Mouse (Mus musculus) forebrain, embryonic 10.5 days (tissue): ENCODE measurements around the gene Ccdc33. TPM values are rescaled to one million over a fixed set of nuclear protein-coding genes. Genes with fewer than 3 reads are reported as not detected.
A peak's percentile ranks its signal among the peaks of the same experiment; 100 is the strongest.

Experiments used
- DNase-seq: peaks from one replicate; pipeline ENCODE4 v3.0.0-alpha.2; 2017; ENCODE audit warnings: low spot score; ENCODE audit errors: extremely low spot score
- H3K27ac ChIP-seq: fragments of 300-500 bp; sonication (generic); 2 replicates; pipeline ENCODE4 v1.5.1; 2016; ENCODE audit warnings: mild to moderate bottlenecking
- H3K27me3 ChIP-seq: fragments of 300-500 bp; sonication (generic); 2 replicates; pipeline ENCODE4 v1.6.1; 2016; ENCODE audit warnings: mild to moderate bottlenecking; ENCODE audit not compliant: poor library complexity, severe bottlenecking
- H3K36me3 ChIP-seq: fragments of 300-500 bp; sonication (generic); replicated peaks from 2 replicates; pipeline ENCODE4 v1.6.1; 2016; ENCODE audit warnings: mild to moderate bottlenecking, moderate library complexity
- H3K4me1 ChIP-seq: fragments of 300-500 bp; sonication (generic); 2 replicates; pipeline ENCODE4 v1.6.1; 2016
- H3K4me3 ChIP-seq: fragments of 300-500 bp; sonication (generic); 2 replicates; pipeline ENCODE4 v1.5.1; 2016; ENCODE audit warnings: mild to moderate bottlenecking, moderate library complexity
- H3K9me3 ChIP-seq: fragments of 300-500 bp; sonication (generic); 2 replicates; pipeline ENCODE4 v1.6.1; 2016; ENCODE audit warnings: mild to moderate bottlenecking, moderate library complexity
- WGBS: fragments of 180-500 bp; shearing (Covaris S2); methylation state at CpG from one replicate; pipeline ENCODE4 v1.1.7; 2016; 5-methylcytosine and 5-hydroxymethylcytosine counted together
- polyA plus RNA-seq: library from polyadenylated mRNA; unstranded; fragments of >200 nt; fragmentation: Nextera tagmentation; extraction: Ambion mirVana; gene quantifications from 2 replicates; pipeline ENCODE4 v1.2.1, GENCODE M21; 2016

Ccdc33 gene
- polyA plus RNA-seq, 1 experiment from 2014 or later, result 0.36 TPM

DNA sequence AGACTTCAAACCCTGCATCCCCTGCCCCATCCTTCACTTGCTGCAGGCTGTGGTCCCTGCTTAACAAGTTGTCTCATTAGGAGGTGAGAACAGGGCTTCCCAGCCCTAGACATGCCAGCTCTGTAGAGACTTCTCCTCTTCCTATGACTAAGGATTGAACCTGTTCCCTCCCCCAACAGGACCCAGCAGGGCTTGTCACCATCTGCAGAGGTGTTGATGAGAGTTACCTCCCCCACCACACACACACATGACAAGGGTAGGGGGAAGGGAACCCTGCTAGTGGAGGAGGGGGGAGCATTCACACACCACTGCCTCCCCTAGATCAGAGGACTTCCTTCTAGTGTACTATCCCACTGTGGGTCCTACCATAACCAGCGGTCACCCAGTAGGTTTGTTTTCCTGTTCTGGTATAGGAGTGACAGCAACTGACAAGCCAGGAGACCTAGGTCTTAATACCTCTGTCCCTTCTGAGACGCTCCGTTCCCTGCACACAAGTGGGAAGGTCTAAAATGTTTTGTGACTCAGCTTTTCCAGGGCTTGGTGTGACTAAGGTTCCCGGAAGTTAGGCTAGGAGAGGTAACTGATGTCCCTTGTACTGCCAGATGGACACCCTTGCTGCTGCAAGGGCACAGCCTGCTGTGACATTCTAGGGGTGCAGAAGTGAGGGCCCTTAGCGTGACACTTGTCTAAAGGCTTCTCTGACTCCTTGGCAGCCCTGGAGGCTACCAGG lies 18.6 kb downstream of the Ccdc33 start:
- 91% methylated on average over 5 of the region's 5 CpGs for WGBS
- Histone ChIP-seq H3K27me3 (peaks cover 11% of the 10 kb centered on the region), H3K4me1 (peaks cover 67% of the 10 kb centered on the region), H3K4me3 (no peak overlapping the region), H3K9me3 (no peaks in the 10 kb centered on the region), H3K27ac (peak overlapping the region; percentile 44), H3K36me3 (no peaks in the 10 kb centered on the region)
- DNase-seq, result no peak

DNA sequence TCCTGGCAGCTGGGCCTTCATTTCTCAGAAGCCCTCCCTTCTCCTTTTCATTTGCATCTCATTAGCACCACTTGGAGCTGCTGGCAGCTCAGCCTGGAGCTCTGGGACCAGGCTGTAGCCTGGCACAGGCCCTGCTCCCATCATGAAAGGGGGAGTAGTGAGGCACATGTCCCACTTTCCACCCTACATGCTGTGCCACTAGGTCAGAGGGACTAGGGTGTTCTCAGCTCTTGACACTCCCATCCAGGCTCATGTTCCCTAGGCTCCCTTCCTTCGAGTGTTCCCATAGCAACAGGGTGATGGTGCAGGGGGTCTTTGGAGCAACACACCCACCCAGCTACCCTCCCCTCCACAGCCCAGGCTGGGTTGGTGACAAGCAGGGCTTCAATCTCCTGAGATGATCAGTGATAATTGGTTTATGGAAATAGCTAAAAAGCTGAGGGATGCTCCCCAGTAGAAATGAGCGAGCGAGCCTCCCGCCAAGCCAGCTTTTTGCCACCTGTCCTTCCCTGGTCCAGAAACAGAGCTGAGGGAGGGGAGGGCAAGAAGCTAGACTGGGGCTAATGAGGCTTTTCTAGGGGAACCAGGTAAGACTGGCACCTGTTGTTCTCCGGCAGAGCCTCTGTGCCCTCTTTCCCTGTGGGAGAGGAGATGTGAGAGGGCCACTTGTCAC lies 21.9 kb downstream of the Ccdc33 start:
- Histone ChIP-seq H3K4me3 (no peak overlapping the region), H3K27me3 (peaks cover 14% of the 10 kb centered on the region), H3K4me1 (peaks cover 53% of the 10 kb centered on the region), H3K27ac (peak overlapping the region; percentile 15; the same call in 1 of the 2 replicates), H3K9me3 (no peaks in the 10 kb centered on the region), H3K36me3 (no peaks in the 10 kb centered on the region)
- no peak for DNase-seq
- WGBS, result 65% methylated on average over 5 of the region's 5 CpGs

DNA sequence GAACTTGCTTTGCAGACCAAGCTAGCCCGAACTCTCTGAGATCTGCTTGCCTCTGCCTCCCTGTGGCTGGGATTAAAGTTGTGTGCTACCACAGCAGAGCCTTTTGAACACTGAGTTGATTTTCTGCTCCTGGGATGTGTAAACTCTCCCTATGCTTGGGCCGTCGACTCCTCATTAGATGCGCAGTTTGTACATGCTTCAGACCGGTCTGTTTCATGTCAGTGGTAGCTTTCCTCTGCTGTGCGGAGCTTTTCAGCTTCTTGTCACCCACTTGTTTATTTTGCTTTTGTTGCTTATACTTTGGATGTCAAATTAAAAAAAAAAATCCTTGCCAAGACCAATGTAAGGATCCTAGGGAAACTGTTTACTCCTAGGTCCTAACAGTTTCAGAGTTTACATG lies 22.6 kb downstream of the Ccdc33 start:
- no peaks in the 10 kb centered on the region for H3K36me3 ChIP-seq
- H3K9me3 ChIP-seq, result no peaks in the 10 kb centered on the region
- peaks cover 12% of the 10 kb centered on the region; the same call in 1 of the 2 replicates for H3K27me3 ChIP-seq
- 92% methylated on average over 6 of the region's 6 CpGs for WGBS
- DNase-seq, result no peak
- peaks cover 48% of the 10 kb centered on the region for H3K4me1 ChIP-seq
- H3K4me3 ChIP-seq, result no peak overlapping the region
- no peak overlapping the region for H3K27ac ChIP-seq

DNA sequence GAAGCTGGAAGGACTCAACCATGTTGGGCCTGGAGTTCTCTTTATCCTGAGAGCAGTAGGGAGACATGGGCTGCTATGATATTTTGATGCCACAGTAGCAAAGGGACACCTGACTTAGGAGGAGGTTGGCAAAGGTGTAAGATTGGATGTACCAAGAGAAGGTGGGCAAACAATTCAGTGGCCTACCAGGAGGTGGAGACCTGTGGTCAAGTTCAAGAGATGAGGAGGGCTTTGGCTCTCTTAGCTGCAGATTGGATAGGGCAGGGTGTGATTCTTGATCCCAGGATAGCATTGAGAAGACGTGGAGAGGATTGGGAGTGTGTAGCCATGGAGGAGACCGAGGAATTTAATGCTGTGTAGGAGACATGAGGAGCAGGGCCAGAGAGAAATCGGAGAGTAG lies 24.8 kb downstream of the Ccdc33 start:
- WGBS, result 84% methylated on average over 3 of the region's 3 CpGs
- DNase-seq, result no peak
- peaks cover 40% of the 10 kb centered on the region for H3K4me1 ChIP-seq
- no peak overlapping the region for H3K27ac ChIP-seq
- H3K9me3 ChIP-seq, result no peaks in the 10 kb centered on the region
- no peaks in the 10 kb centered on the region for H3K36me3 ChIP-seq
- peaks cover 19% of the 10 kb centered on the region; the same call in 1 of the 2 replicates for H3K27me3 ChIP-seq
- no peak overlapping the region for H3K4me3 ChIP-seq

DNA sequence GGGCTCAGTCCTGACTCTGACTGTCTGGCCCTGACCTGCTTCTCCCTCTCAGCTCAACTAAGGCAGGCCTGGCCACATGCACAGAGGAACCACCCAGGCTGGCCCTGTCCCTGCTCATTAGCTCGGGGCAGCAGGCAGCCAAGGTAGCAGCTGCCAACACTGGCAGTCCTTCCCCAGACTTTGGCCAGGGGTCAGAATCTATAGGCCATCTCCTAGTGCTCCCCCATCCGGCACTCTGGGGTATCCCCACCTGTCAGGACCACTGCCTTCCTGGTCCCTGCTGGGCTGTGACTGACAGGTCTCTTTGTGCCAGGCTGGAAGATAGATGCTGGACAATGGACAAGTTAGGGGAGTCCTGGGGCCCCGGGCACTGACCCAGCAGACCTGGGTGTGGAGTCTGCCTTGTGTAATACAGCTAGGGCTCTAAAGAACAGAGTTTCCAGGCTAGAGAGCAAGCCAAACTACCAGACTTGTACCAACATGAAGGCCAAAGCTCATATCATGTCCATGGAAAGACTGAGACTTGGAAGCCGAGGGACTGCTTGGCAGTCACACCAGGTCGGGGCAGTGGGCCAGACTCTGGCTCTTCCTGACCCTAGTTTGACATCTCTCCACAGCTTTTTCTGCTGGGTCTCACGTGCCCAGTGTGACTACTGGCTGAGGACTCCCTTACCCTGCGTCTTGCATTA lies 25.9 kb downstream of the Ccdc33 start:
- WGBS, result 62% methylated on average over 7 of the region's 7 CpGs
- H3K27me3 ChIP-seq, result peaks cover 23% of the 10 kb centered on the region
- H3K27ac ChIP-seq, result peak overlapping the region; percentile 45
- no peak overlapping the region for H3K4me3 ChIP-seq
- no peaks in the 10 kb centered on the region for H3K36me3 ChIP-seq
- H3K9me3 ChIP-seq, result no peaks in the 10 kb centered on the region
- DNase-seq, result no peak
- H3K4me1 ChIP-seq, result peaks cover 42% of the 10 kb centered on the region

DNA sequence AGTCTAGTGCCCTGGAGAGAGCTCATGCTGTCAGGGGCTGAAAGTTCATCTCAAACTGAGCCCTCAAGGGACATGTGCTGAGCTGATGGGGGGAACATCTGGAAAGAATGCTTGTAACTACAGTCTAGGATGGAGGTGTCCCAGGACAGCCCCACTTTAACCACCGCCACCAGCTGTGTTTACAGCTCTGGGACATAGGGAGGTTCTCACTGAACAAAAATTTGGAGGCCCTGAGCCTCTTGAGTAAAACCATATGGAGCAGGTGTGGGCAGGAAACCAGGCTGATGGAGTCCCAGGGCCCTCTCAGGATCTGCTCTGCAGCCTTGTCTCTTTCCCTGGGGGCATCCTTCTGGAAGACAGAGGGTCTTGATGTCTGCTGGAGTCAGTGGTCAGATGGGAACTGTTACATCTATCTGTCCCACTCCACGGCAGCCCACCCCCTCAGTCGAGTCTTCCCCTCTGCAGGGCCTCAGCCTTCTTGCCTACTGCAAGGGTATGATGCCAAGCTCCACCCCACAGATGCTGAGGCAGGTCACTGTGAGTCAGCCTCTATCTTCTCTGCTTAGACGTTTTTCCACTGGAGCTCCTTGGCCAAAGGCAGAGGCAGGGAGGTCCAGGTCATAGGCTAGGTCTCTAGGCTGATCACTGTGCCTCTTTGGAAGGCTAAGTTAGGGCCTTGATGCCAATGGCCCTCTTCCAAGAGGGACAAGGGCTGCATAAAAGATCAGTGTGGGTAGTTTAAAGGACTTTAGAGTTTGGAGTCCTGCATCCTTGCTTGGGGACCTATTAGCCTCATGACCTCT lies 26.8 kb downstream of the Ccdc33 start:
- DNase-seq, result no peak
- Histone ChIP-seq H3K27ac (peak overlapping the region; percentile 45), H3K4me1 (peaks cover 43% of the 10 kb centered on the region), H3K36me3 (no peaks in the 10 kb centered on the region), H3K27me3 (peaks cover 32% of the 10 kb centered on the region), H3K4me3 (no peak overlapping the region), H3K9me3 (no peaks in the 10 kb centered on the region)
- WGBS, result 67% methylated on average over 4 of the region's 4 CpGs

DNA sequence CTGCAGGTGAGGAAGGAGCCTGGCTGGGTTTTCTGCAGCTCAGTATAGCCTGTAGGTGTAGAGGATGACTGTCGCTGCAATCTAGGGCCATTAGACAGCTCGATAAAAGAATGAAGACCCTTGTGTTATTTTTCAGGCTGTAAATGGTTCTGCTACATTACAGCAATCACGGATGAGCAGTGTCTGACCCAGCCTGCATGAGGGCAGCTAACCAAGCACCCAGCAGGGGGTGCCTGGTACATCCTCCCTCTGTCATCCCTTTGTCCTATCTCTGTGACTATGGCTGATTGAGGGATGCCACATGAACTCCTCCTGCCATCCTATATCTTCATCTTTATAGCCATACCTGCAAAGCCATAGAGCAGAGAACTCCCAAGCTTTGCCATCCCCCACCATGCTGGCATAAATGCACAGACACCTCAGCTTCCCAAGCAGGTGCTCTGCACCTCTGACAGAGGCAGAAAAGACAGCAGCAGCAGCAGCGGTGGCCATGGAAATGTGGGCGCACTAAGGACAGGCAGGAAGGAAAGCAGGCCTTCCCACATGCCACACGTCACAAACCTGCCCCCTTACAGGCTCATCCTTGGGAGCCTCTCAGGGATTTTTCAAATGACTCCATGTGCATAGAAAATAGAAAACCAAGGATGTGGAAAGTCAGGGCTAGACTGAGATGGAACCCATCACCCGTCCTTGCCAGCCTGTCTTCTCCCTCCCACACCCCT lies 31.2 kb downstream of the Ccdc33 start:
- H3K4me1 ChIP-seq, result peaks cover 59% of the 10 kb centered on the region
- peak overlapping the region; percentile 70 for H3K27ac ChIP-seq
- H3K27me3 ChIP-seq, result peaks cover 38% of the 10 kb centered on the region
- no peaks in the 10 kb centered on the region for H3K9me3 ChIP-seq
- no peak overlapping the region for H3K4me3 ChIP-seq
- H3K36me3 ChIP-seq, result no peaks in the 10 kb centered on the region
- 66% methylated on average over 7 of the region's 7 CpGs for WGBS
- no peak for DNase-seq

DNA sequence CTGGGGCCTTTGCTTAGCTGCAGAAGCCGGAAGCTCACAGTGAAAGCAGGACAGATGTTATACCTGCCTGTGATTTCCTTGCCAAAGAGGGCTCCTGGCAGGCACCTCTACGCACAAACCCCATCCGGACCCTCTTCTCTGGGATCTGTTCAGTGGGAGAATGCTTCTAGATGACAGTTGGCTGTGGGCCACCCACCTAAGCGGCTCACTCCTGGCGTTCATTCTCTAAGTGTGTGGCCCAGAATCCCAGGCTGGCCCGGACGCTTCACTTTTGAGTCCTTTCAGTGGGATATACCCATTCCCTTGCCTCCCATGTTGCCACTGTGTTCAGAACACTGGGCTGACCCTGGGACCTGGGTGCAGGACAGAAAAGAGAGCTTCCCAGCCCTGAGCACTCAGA lies 31.8 kb downstream of the Ccdc33 start:
- DNase-seq, result no peak
- no peaks in the 10 kb centered on the region for H3K36me3 ChIP-seq
- 63% methylated on average over 7 of the region's 7 CpGs for WGBS
- peaks cover 35% of the 10 kb centered on the region for H3K27me3 ChIP-seq
- peaks cover 53% of the 10 kb centered on the region for H3K4me1 ChIP-seq
- H3K4me3 ChIP-seq, result no peak overlapping the region
- no peaks in the 10 kb centered on the region for H3K9me3 ChIP-seq
- peak overlapping the region; percentile 70 for H3K27ac ChIP-seq

DNA sequence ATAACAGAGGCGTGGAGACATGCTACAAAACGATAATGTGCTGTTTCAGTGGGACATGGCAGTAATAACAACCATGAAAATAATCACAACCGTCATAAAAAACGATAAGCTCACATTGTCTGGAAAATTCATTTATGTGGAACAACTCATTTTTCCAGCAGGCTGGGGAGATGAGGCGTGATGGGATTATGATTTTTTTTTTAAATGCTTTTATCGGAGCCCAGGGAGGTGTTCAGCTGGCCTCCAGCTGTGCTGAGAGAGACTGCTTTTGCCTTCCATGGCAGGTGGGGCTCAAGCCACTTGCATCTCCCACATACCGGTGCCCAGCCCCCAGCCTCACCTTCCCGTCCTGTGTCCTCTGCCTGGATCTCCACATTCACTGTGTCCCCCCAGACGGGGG lies 32.4 kb downstream of the Ccdc33 start:
- H3K9me3 ChIP-seq, result no peaks in the 10 kb centered on the region
- no peak for DNase-seq
- WGBS, result 33% methylated on average over 9 of the region's 9 CpGs
- peaks cover 51% of the 10 kb centered on the region for H3K4me1 ChIP-seq
- peaks cover 32% of the 10 kb centered on the region for H3K27me3 ChIP-seq
- peak overlapping the region; percentile 70 for H3K27ac ChIP-seq
- H3K4me3 ChIP-seq, result no peak overlapping the region
- no peaks in the 10 kb centered on the region for H3K36me3 ChIP-seq

DNA sequence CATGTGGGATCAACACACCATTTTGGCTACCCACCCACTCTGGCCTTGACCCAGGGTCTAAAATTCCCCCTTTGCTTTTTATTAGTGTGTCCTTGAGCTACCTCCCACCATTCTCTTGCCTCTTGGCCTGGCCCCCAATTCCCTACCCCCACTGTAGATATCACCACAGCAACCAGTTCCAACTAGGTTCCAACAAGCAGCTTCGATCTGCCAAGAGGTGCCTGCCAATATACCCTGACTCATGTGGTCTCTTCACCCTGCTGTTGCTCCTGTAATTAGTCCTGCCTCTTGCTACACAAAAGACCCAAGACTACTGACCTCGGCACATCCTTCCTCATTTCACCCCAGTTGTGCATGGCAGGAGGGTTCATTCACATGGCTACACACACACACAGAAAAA lies 33.5 kb downstream of the Ccdc33 start:
- H3K9me3 ChIP-seq, result no peaks in the 10 kb centered on the region
- peak overlapping the region; percentile 68 for H3K27ac ChIP-seq
- WGBS, result 23% methylated on average over 2 of the region's 2 CpGs
- no peaks in the 10 kb centered on the region for H3K36me3 ChIP-seq
- DNase-seq, result no peak
- peaks cover 32% of the 10 kb centered on the region for H3K27me3 ChIP-seq
- peaks cover 51% of the 10 kb centered on the region for H3K4me1 ChIP-seq
- H3K4me3 ChIP-seq, result no peak overlapping the region

DNA sequence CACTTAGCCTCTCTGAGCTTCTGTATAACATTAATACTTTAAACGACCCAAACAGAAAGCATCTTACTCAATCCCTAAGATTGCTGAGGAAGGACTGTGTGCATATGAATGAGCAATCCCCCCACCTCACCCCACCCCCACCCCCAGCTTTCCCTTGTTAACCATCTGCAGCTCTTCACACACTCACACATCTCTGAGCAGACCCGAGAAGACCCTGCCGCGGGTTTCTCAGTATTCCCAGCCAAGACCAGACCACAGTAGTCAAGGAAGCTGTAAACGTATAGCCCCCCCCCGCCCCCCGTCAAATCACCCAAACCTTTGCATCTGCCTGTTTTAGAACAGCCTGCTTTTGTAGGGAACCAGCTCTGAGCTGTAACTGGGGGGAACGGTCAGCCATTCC lies 34.0 kb downstream of the Ccdc33 start:
- H3K4me1 ChIP-seq, result peaks cover 51% of the 10 kb centered on the region

DNA sequence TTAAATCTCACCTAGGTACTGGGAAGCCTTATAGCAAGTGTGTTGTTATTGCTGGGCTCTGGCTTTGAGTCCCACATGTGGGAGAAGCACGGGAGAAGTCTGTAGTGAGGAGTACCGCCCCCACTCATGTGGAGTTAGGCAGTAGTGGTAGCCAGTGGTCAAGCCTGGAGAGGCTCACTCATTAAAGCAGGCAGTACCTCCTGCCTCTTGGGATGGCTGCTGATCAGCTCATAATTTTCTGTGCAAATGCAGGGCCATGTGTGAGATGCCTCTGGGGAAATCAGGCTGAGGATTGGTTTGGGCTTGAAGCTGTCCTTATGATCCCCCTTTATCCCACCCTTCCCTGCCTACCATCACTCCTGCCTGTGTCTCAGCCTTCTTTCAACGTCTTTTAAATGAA lies 44.1 kb downstream of the Ccdc33 start:
- DNase-seq, result no peak
- Histone ChIP-seq H3K9me3 (no peaks in the 10 kb centered on the region), H3K36me3 (no peaks in the 10 kb centered on the region), H3K27me3 (peaks cover 12% of the 10 kb centered on the region; the same call in 1 of the 2 replicates), H3K4me1 (peaks cover 32% of the 10 kb centered on the region), H3K4me3 (no peak overlapping the region), H3K27ac (peak overlapping the region; percentile 41; the same call in 1 of the 2 replicates)
- 70% methylated on average over 3 of the region's 3 CpGs for WGBS

More for the DNA sequence above, 34.0 kb downstream of the Ccdc33 start:
- H3K9me3 ChIP-seq, result no peaks in the 10 kb centered on the region
- H3K27ac ChIP-seq, result peak overlapping the region; percentile 68
- DNase-seq, result no peak
- no peak overlapping the region for H3K4me3 ChIP-seq
- H3K36me3 ChIP-seq, result no peaks in the 10 kb centered on the region
- WGBS, result 27% methylated on average over 8 of the region's 8 CpGs
- peaks cover 29% of the 10 kb centered on the region for H3K27me3 ChIP-seq
